Mouse (Mus musculus): ENCODE measurements around the gene Neurod2. TPM values are rescaled to one million over a fixed set of nuclear protein-coding genes. Genes with fewer than 3 reads are reported as not detected.

Neurod2 gene
- polyA plus RNA-seq, 1 experiment, result not detected

DNA sequence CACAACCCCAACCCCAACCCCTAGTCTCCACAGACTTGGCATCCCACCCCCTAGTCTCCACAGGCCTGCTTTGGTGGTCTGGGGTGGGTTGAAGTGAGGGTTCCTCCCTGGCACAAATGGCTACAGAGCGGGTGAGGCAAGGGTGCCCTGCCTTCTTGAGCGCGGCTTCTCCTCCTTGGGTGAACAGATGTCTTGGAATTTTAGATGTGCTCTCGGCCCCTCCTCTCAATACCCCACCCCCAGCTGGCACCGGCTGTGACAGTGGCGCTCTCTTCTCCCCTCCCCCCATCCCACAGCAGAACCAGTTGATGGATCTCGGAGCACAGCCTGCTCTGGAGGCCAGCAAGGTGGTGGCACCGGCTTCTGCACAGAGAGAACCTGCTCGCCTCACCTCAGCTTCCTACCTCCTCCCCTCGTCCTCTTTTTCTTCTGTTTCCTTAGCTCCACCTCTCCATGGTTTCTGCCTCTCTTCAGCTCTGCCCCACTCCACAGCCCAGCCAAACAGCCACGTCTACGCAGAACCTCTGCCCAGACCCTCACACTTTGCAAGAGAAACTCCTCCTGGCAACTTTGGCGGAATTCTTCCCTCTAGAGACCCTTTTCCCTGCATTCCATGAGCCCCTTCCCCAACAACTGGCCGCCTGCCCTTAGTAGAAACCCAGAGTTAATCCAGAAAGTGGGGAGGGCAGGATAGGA is 10.9 kb downstream of the Neurod2 start:
- no peak for DNase-seq (ENCODE audit: low read depth)

DNA sequence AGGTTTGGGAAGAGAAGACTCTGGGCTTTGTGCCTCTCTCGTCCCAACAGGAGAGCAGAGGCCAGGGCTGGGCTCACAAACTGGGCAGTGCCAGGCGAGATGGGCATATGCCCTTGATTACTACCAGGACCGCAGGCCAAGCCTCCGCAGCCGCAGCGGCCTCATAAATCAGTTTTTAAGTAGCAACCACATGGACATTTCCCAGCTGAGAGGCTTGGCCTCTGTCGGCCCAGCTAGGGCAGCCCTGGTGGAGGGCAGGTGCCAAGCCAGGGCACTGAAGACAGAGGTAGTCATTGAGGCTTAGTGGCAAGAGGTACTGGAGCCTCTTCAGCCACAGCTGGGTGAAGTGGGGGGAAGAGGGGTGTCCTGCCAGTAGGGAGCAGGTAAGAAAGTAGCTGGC is 12.0 kb downstream of the Neurod2 start:
- DNase-seq (ENCODE audit: low read depth), result no peak

- DNase-seq (ENCODE audit: low read depth), result no peak
Observed at GRCm38 (mm10) chr11:98313790-98314323, 15.6 kb downstream of the Neurod2 start.

GRCm38 (mm10) chr11:98298484-98299205 is 30.8 kb downstream of the Neurod2 start:
- DNase-seq (ENCODE audit: low read depth), result no peak

GRCm38 (mm10) chr11:98297778-98298177 is 31.7 kb downstream of the Neurod2 start:
- no peak for DNase-seq (ENCODE audit: low read depth)

GRCm38 (mm10) chr11:98296916-98297315 is 32.5 kb downstream of the Neurod2 start:
- DNase-seq (ENCODE audit: low read depth), result no peak

DNA sequence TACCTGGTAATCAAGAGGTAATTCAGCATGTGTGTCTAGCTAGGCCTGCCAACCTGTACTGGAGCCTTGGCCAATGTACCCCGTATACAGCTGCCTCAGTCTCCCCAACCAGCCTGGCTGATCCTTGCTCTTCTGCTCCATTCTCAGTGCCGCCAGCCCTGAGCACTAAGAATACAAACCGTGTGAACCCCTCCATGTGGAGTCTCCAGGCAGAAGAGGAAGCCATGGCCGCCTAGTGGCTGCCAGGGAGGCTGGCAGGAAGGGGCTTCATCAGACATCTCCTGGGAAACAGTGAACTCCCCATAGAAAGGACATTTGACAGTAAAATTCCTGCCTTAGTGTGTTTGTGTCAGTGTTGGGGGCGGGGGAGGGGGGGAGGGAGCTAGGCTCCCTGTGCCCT is 33.2 kb downstream of the Neurod2 start:
- DNase-seq (ENCODE audit: low read depth), result no peak

DNA sequence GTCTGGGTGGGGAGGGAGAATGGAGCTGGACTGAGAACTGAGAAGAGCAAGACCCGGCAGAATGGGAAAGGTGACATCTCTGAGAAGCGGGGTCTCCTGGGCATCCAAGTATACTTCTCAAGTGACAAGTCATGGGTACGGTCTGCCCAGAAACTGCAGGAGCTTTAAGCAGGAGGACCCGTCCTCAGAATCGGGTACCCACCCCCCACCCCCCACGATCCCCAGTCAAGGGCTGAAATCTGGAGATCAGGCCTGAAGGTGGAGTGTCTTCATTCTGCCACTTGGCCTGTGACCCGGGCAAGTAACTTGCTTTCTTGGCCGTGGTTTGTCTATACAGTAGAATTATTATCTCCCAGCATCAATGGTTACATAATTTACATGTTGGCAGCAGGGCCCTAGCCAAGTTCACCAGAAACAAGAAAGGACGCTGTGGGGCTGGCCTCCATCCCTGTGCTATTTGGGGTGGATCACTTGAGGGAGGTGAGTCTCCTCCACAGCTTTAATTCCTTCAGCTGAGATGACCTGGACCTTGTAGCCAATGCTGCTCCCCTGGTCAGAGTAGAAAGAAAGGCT is 34.3 kb downstream of the Neurod2 start:
- peak; percentile 36 for DNase-seq (ENCODE audit: low read depth)

DNA sequence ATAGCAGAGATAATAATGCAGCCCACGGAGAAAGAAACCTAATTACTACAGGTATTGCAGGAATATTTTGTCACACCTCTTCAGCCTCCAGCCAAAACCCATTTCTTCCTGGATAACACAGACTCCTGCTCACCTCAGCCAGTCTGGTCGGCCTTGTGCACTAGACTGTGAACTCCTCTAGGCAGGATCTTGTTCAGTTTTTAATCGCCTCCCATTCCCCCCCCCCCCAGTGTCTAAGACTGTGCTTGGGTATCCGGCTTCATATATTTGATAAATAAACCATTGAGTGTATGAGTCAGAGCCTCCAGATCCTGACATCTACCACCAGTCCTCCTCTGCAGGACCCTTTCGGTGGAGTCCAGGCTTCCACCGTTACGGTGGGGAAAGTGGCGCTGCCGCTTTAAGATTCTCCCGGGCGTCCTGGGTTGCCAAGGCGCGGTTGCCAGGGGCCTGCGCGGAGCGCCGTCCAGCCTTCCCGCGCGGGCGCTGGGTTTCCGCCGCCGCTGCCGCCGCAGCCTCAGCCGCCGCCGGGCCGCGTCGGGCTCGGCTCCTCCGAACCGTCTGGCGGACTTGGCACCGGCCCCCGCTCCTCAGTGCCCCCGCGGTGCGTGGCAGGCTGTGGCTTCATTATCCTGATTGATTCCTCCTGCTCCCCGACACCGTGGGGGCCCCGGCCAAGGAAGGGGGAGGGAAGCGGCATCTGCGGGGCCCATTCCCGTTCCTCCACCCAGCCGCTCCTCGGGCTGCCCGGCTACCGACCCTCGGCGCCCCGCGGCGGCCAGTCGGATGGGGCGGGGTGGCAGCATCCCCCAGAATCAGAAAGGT is 35.0 kb downstream of the Neurod2 start:
- no peak for DNase-seq (ENCODE audit: low read depth)

DNA sequence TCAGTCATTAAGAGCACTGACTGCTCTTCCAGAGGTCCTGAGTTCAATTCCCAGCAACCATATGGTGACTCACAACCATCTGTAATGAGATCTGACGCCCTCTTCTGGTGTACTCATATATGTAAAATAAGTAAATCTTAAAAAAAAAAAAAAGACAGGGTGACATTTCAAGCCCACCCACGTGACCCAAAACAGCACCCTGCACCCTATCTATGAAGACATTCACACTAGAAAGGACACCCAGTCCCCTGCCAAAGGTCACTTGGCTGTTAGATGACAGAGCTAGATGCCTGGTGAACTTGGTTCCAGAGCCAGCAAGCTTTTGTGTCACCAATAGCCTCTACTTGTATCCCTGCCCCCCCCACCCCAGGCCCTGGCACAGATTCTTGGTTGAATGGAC is 36.4 kb downstream of the Neurod2 start:
- no peak for DNase-seq (ENCODE audit: low read depth)

GRCm38 (mm10) chr11:98290906-98291305 is 38.5 kb downstream of the Neurod2 start:
- DNase-seq (ENCODE audit: low read depth), result no peak

DNA sequence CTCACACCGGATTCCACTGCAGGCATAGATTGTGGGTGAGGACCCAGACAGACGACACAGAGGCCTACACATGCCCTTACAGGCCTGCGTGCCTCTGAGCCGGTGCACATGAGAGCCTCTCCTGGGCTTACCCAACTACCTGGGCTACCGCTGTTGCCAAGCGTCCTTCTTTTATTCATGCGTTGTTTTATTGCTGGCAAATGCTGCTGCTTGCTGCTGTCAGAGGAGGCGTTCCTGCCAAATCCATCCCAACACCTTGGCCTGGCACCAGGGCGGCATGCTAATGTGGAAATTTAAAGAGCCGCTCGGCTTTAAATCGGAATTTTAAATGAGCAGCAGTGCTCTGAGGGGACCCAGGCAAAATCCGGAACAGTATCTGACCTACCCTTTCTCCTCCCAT is 39.6 kb downstream of the Neurod2 start:
- peak; percentile 76 for DNase-seq (ENCODE audit: low read depth)

- no peak for DNase-seq (ENCODE audit: low read depth)
Observed at GRCm38 (mm10) chr11:98287961-98288360, 41.5 kb downstream of the Neurod2 start.

DNA sequence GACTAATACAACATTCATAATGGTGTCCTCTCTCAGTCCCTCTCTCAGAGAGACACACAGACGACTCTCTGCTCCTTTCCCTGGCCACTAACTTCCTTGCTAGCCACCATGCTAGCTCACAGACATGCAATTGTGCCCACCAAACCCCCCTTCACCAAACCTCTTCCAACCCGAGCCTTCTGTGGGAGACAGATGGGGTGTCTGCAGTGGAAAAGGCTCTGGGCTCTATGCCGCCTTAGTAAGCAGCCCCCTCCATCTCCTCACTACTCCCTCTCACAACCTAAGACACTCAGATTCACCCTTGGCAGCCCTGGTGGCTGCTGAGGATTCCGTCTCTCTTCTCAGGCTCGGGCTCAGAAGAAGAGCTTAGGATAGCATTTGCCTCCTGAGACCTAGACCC is 41.9 kb downstream of the Neurod2 start:
- no peak for DNase-seq (ENCODE audit: low read depth)

- DNase-seq (ENCODE audit: low read depth), result no peak
Observed at GRCm38 (mm10) chr11:98285368-98285767, 44.1 kb downstream of the Neurod2 start.

DNA sequence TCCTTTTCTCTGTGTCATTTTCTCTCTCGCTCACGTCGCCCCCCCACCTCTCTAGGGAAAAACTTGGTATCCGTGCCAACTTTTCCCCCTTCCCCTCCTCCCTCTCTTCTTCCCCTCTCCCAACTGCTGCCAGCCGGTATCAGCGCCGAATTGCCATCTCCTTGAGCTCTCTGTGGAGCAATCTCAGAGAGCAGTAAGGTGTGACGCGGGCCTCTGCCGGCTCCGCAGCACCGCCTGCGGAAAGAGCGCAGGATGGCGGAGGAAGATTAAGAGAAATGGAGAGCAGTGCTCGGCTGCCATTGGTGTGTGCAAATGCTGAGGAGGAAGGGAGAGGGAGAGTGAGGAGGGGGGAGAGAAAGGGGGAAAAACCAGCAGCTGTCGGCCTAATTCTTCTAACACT is 45.2 kb downstream of the Neurod2 start:
- no peak for DNase-seq (ENCODE audit: low read depth)

DNA sequence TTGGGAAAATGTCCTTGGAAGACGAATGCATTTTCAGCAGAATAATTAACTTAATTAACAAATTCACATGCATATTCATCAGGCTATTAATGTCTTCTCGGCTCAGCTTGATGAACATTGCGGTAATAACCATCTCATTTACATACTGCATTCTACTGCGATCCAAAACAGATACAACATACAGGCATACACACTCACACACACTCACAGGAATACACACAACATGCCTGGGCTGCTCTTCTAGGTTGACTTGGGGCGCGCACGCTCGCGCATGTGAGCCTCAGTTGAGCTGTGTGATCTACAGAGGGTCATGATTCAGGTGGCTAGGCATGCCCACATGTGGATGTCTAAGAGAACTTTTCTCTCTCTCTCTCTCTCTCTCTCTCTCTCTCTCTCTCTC is 45.7 kb downstream of the Neurod2 start:
- DNase-seq (ENCODE audit: low read depth), result no peak

Other genes starting within 250 kb of the Neurod2 start
- 21.6 TPM in 2 replicates for gene Fbxl20, start 179.2 kb downstream of the Neurod2 start, polyA plus RNA-seq (2012; rRNA removed)
- gene Med1, start 136.4 kb downstream of the Neurod2 start, polyA plus RNA-seq (2012; rRNA removed), result 11.4 and 11.8 TPM in 2 replicates
- 14.6 and 16.5 TPM in 2 replicates for gene Cdk12, start 126.6 kb downstream of the Neurod2 start, polyA plus RNA-seq (2012; rRNA removed)
- gene Ppp1r1b, start 18.8 kb upstream of the Neurod2 start, polyA plus RNA-seq (2012; rRNA removed), result 10.1 and 15.0 TPM in 2 replicates
- 61.2 and 80.9 TPM in 2 replicates for gene Stard3, start 28.7 kb upstream of the Neurod2 start, polyA plus RNA-seq (2012; rRNA removed)
- 0.85 and 2.9 TPM in 2 replicates for gene Tcap, start 54.2 kb upstream of the Neurod2 start, polyA plus RNA-seq (2012; rRNA removed)
- gene Pnmt, start 56.8 kb upstream of the Neurod2 start, polyA plus RNA-seq (2012; rRNA removed), result 7.5 and 32.4 TPM in 2 replicates
- 29.5 and 30.4 TPM in 2 replicates for gene Pgap3, start 70.8 kb upstream of the Neurod2 start, polyA plus RNA-seq (2012; rRNA removed)
- 33.8 and 35.3 TPM in 2 replicates for gene Erbb2, start 82.8 kb upstream of the Neurod2 start, polyA plus RNA-seq (2012; rRNA removed)
- gene Mien1, start 109.3 kb upstream of the Neurod2 start, polyA plus RNA-seq (2012; rRNA removed), result 217 and 228 TPM in 2 replicates
- gene Grb7, start 116.7 kb upstream of the Neurod2 start, polyA plus RNA-seq (2012; rRNA removed), result 54.7 and 54.8 TPM in 2 replicates
- 0.82 and 0.98 TPM in 2 replicates for gene Ikzf3, start 216.4 kb upstream of the Neurod2 start, polyA plus RNA-seq (2012; rRNA removed)
- gene Zpbp2, start 221.4 kb upstream of the Neurod2 start, polyA plus RNA-seq (2012; rRNA removed), result 0.47 and 1.1 TPM in 2 replicates

Measured in gonadal fat pad, adult 2 months (tissue).